Mouse (Mus musculus): ENCODE data around the gene Pigc. TPM values are rescaled to one million over a fixed set of nuclear protein-coding genes. Genes with fewer than 3 reads are reported as not detected.

Gene Pigc
- polyA plus RNA-seq, 1 experiment from 2014 or later = 25.8 TPM

- H3K27me3 ChIP-seq (ENCODE audit: control insufficient read depth, insufficient read depth, low read length) = no peaks in the 10 kb centered on the region
- H3K4me2 ChIP-seq = no peak overlapping the region
- H3K27ac ChIP-seq (ENCODE audit: low read depth, low read length) = no peak overlapping the region
- H3K9me3 ChIP-seq (replicated peaks; ENCODE audit: control insufficient read depth, low read length) = no peaks in the 10 kb centered on the region
- no peaks in the 10 kb centered on the region for H3K36me3 ChIP-seq (ENCODE audit: control insufficient read depth, insufficient read depth, low read length)
- H3K4me3 ChIP-seq (ENCODE audit: low read depth, low read length) = no peak overlapping the region
- 0 out of 2 replicates have a peak, but pooled peaks cover 2% of the 10 kb centered on the region for H3K4me1 ChIP-seq (ENCODE audit: control insufficient read depth, insufficient read depth, low read length)
- no peak overlapping the region for H3K9ac ChIP-seq (ENCODE audit: low read depth, low read length)
- WGBS (ENCODE audit: insufficient replicate concordance) = 76% methylated on average over 9 of the region's 9 CpGs
- ATAC-seq (replicated peaks; ENCODE audit: insufficient number of reproducible peaks, low FRiP score, low TSS enrichment) = no peak
These were observed 11.8 kb downstream of the Pigc start for GRCm38 (mm10) chr1:161980626-161981298.

DNA sequence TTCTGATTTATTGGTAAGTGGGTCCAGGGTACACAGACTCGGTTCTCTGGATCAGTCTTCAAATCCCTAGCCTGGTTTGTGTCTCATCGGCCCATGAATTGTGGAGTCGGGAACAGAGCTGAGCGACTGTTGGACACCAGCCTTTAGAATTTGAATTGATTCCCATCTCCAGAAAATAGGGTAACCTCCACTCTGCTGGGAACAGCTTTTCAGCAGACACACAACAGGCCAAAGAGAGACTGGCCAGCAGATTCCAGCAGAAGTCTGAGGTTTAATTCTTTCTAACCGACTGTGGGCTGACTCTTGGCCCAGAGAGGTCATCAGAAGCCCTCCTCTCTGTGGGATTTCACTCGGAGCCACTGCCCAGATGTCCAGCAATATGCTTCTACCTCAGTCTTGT is 14.5 kb downstream of the Pigc start:
- H3K4me3 ChIP-seq (ENCODE audit: low read depth, low read length) = no peak overlapping the region
- H3K27me3 ChIP-seq (ENCODE audit: control insufficient read depth, insufficient read depth, low read length) = no peaks in the 10 kb centered on the region
- H3K27ac ChIP-seq (ENCODE audit: low read depth, low read length) = no peak overlapping the region
- no peaks in the 10 kb centered on the region for H3K9me3 ChIP-seq (replicated peaks; ENCODE audit: control insufficient read depth, low read length)
- H3K4me2 ChIP-seq = no peak overlapping the region
- 70% methylated on average over 6 of the region's 6 CpGs for WGBS (ENCODE audit: insufficient replicate concordance)
- ATAC-seq (replicated peaks; ENCODE audit: insufficient number of reproducible peaks, low FRiP score, low TSS enrichment) = no peak
- H3K36me3 ChIP-seq (ENCODE audit: control insufficient read depth, insufficient read depth, low read length) = no peaks in the 10 kb centered on the region
- no peak overlapping the region for H3K9ac ChIP-seq (ENCODE audit: low read depth, low read length)
- H3K4me1 ChIP-seq (ENCODE audit: control insufficient read depth, insufficient read depth, low read length) = no peaks in the 10 kb centered on the region

DNA sequence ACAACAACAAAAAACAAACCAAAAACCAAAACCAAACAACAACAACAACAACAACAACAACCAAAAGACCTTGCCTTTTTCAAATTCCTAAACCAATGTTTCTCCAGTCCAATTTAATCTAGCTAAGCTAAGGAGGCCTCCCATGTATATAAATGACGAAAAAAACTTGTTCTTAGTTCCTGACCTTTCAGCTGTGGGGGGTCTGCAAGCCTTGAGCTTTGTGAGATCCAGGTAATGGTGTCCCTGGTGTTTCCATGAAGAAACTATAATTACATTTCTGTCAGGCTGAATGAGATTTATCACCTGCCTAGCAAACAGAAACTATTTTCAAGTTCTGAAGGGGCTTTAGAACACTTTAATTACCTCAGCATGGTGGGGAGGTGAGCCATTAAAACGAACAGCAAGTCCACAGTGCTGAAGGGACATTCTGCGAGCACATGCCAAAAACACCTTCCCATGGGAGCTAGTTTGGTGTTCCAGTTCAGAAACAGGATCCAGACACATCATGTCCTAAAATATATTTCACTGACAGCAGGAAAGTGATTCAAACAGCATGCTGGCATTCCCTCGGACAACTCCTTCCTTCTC is 15.1 kb downstream of the Pigc start:
- Histone ChIP-seq H3K27me3 (ENCODE audit: control insufficient read depth, insufficient read depth, low read length) (no peaks in the 10 kb centered on the region), H3K9ac (ENCODE audit: low read depth, low read length) (no peak overlapping the region), H3K4me3 (ENCODE audit: low read depth, low read length) (no peak overlapping the region), H3K4me2 (no peak overlapping the region), H3K4me1 (ENCODE audit: control insufficient read depth, insufficient read depth, low read length) (no peaks in the 10 kb centered on the region), H3K36me3 (ENCODE audit: control insufficient read depth, insufficient read depth, low read length) (no peaks in the 10 kb centered on the region), H3K9me3 (replicated peaks; ENCODE audit: control insufficient read depth, low read length) (no peaks in the 10 kb centered on the region), H3K27ac (ENCODE audit: low read depth, low read length) (no peak overlapping the region)
- no peak for ATAC-seq (replicated peaks; ENCODE audit: insufficient number of reproducible peaks, low FRiP score, low TSS enrichment)
- 54% methylated on average over 4 of the region's 4 CpGs for WGBS (ENCODE audit: insufficient replicate concordance)

DNA sequence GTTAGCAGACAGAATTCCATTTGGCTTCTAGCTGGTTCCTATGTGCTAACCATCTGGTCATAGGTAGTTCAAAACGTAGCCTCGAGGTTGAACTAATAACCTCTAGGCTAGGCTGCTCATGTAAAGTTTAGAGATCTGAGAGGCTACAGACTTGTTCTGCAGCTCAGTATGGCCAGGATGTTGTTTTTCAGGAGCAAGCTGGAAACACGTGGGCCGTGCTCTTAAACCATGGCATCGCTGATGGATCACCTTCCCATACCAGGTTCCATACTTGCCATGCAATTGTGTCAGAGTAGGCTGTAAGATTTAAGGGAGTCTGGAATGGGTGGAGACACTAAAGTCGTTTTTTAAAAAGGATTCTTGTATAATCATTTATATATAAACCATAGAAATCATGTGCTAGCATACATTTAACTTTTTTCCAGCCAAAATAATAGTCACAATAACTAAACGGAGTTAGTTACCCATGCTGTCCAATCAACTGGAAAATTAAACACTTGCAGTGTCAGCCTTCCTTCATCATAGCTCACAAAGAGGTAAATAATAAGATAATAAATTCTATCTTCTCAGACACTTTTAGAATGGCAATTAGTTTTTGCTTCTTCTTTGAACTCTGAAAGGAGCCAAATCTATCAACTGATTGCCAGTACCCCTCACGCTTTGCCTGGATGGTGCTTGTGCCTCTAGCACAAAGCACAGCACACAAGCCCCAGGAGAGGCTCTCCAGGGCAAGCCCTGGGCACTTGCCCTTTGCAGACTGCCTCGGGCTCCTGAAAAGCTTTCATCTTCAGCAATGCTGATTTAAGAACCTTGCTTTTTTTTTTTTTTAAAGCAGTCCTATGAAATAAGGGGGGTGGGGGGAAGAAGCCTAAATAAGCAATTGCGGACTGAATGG is 21.9 kb downstream of the Pigc start:
- 72% methylated on average over 10 of the region's 10 CpGs for WGBS (ENCODE audit: insufficient replicate concordance)

GRCm38 (mm10) chr1:161991846-161992245 is 22.9 kb downstream of the Pigc start:
- Histone ChIP-seq H3K4me1 (ENCODE audit: control insufficient read depth, insufficient read depth, low read length) (no peaks in the 10 kb centered on the region; the same call in 1 of the 2 replicates), H3K27ac (ENCODE audit: low read depth, low read length) (no peak overlapping the region)

More for the DNA sequence above, 21.9 kb downstream of the Pigc start:
- H3K4me2 ChIP-seq = no peak overlapping the region
- no peaks in the 10 kb centered on the region for H3K36me3 ChIP-seq (ENCODE audit: control insufficient read depth, insufficient read depth, low read length)
- no peak overlapping the region for H3K4me3 ChIP-seq (ENCODE audit: low read depth, low read length)
- no peaks in the 10 kb centered on the region for H3K27me3 ChIP-seq (ENCODE audit: control insufficient read depth, insufficient read depth, low read length)
- H3K9me3 ChIP-seq (replicated peaks; ENCODE audit: control insufficient read depth, low read length) = no peaks in the 10 kb centered on the region
- no peak overlapping the region for H3K9ac ChIP-seq (ENCODE audit: low read depth, low read length)
- H3K4me1 ChIP-seq (ENCODE audit: control insufficient read depth, insufficient read depth, low read length) = no peaks in the 10 kb centered on the region
- no peak overlapping the region for H3K27ac ChIP-seq (ENCODE audit: low read depth, low read length)
- ATAC-seq (replicated peaks; ENCODE audit: insufficient number of reproducible peaks, low FRiP score, low TSS enrichment) = no peak

DNA sequence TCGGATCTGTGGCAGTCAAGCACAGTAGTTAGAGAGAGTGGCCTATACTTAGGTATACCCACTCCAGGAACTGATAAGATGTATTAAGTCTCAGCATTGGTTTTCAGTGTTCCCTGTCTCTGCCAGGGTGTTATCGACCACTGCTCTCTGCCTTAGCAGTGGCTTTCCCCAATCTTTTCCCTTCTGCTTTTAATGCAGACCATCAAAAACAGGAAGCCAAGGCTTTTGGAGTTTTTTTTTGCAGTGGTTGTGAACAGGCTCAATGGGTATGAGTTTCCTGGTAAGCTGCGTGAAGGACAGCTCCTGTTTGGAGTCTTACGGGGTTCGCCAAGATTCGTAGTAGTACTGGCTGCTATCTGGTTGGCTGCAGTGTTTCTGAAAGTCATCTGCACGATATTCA is 23.4 kb downstream of the Pigc start:
- no peak overlapping the region for H3K4me3 ChIP-seq (ENCODE audit: low read depth, low read length)
- H3K36me3 ChIP-seq (ENCODE audit: control insufficient read depth, insufficient read depth, low read length) = no peaks in the 10 kb centered on the region
- no peaks in the 10 kb centered on the region for H3K9me3 ChIP-seq (replicated peaks; ENCODE audit: control insufficient read depth, low read length)
- no peaks in the 10 kb centered on the region; the same call in 1 of the 2 replicates for H3K4me1 ChIP-seq (ENCODE audit: control insufficient read depth, insufficient read depth, low read length)
- H3K9ac ChIP-seq (ENCODE audit: low read depth, low read length) = no peak overlapping the region
- no peaks in the 10 kb centered on the region for H3K27me3 ChIP-seq (ENCODE audit: control insufficient read depth, insufficient read depth, low read length)
- WGBS (ENCODE audit: insufficient replicate concordance) = 81% methylated on average over 7 of the region's 7 CpGs
- H3K4me2 ChIP-seq = no peak overlapping the region
- H3K27ac ChIP-seq (ENCODE audit: low read depth, low read length) = no peak overlapping the region
- no peak for ATAC-seq (replicated peaks; ENCODE audit: insufficient number of reproducible peaks, low FRiP score, low TSS enrichment)

More at GRCm38 (mm10) chr1:161991846-161992245, 22.9 kb downstream of the Pigc start:
- H3K9ac ChIP-seq (ENCODE audit: low read depth, low read length) = no peak overlapping the region
- 88% methylated on average over 11 of the region's 11 CpGs for WGBS (ENCODE audit: insufficient replicate concordance)
- no peak for ATAC-seq (replicated peaks; ENCODE audit: insufficient number of reproducible peaks, low FRiP score, low TSS enrichment)
- no peaks in the 10 kb centered on the region for H3K27me3 ChIP-seq (ENCODE audit: control insufficient read depth, insufficient read depth, low read length)
- H3K4me3 ChIP-seq (ENCODE audit: low read depth, low read length) = no peak overlapping the region
- H3K9me3 ChIP-seq (replicated peaks; ENCODE audit: control insufficient read depth, low read length) = no peaks in the 10 kb centered on the region
- no peaks in the 10 kb centered on the region for H3K36me3 ChIP-seq (ENCODE audit: control insufficient read depth, insufficient read depth, low read length)
- no peak overlapping the region for H3K4me2 ChIP-seq

DNA sequence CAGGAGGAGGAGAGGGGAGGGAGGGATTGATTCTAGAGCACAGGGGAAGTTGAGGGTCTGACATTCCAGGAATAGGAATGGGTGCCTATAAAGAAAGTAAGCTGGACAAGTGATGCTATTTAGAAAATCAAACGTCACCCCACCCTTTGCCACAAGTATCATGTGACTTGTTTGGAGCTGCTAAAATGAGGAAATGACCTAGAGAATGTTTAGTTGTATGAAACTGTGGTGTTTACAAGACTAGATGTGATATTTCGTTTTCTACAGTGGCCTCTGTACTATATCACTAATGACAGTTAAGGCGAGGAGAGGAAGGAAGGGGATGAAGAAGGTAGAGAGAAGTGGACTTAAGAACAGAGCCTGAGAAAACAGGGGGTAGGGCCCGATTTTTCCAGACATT is 29.8 kb downstream of the Pigc start:
- Histone ChIP-seq H3K9me3 (replicated peaks; ENCODE audit: control insufficient read depth, low read length) (no peaks in the 10 kb centered on the region), H3K27ac (ENCODE audit: low read depth, low read length) (no peak overlapping the region), H3K36me3 (ENCODE audit: control insufficient read depth, insufficient read depth, low read length) (no peaks in the 10 kb centered on the region), H3K4me2 (no peak overlapping the region), H3K27me3 (ENCODE audit: control insufficient read depth, insufficient read depth, low read length) (no peaks in the 10 kb centered on the region), H3K9ac (ENCODE audit: low read depth, low read length) (no peak overlapping the region), H3K4me3 (ENCODE audit: low read depth, low read length) (no peak overlapping the region), H3K4me1 (ENCODE audit: control insufficient read depth, insufficient read depth, low read length) (peaks cover 4% of the 10 kb centered on the region; the same call in 1 of the 2 replicates)
- 60% methylated on average over 4 of the region's 4 CpGs for WGBS (ENCODE audit: insufficient replicate concordance)
- no peak for ATAC-seq (replicated peaks; ENCODE audit: insufficient number of reproducible peaks, low FRiP score, low TSS enrichment)

GRCm38 (mm10) chr1:161999338-161999737 is 30.4 kb downstream of the Pigc start:
- H3K9ac ChIP-seq (ENCODE audit: low read depth, low read length) = 0 out of 2 replicates have a peak overlapping the region, but pooled peaks have one; percentile 34
- 32% methylated on average over 5 of the region's 5 CpGs for WGBS (ENCODE audit: insufficient replicate concordance)
- peak overlapping the region; percentile 38; the same call in 1 of the 2 replicates for H3K4me2 ChIP-seq
- no peaks in the 10 kb centered on the region for H3K36me3 ChIP-seq (ENCODE audit: control insufficient read depth, insufficient read depth, low read length)
- H3K9me3 ChIP-seq (replicated peaks; ENCODE audit: control insufficient read depth, low read length) = no peaks in the 10 kb centered on the region
- no peak overlapping the region for H3K4me3 ChIP-seq (ENCODE audit: low read depth, low read length)
- H3K4me1 ChIP-seq (ENCODE audit: control insufficient read depth, insufficient read depth, low read length) = peaks cover 10% of the 10 kb centered on the region; the same call in 1 of the 2 replicates
- no peak for ATAC-seq (replicated peaks; ENCODE audit: insufficient number of reproducible peaks, low FRiP score, low TSS enrichment)
- H3K27me3 ChIP-seq (ENCODE audit: control insufficient read depth, insufficient read depth, low read length) = no peaks in the 10 kb centered on the region
- peak overlapping the region; percentile 59; the same call in 1 of the 2 replicates for H3K27ac ChIP-seq (ENCODE audit: low read depth, low read length)
